Mouse (Mus musculus) 416B (cell line): Measurements from ENCODE around the gene Uqcc1.

Experiments used
- DNase-seq: peaks from one replicate; pipeline ENCODE4 v3.0.0; 2011; ENCODE audit warnings: low read depth

Uqcc1 gene

GRCm38 (mm10) chr2:155814829-155815228, 115.3 kb downstream of the Uqcc1 start:
- DNase-seq: peak; percentile 48

GRCm38 (mm10) chr2:155812637-155813036, 117.5 kb downstream of the Uqcc1 start:
- no peak for DNase-seq

- DNase-seq: peak; percentile 77
Observed at GRCm38 (mm10) chr2:155811821-155812396, 118.2 kb downstream of the Uqcc1 start.

- DNase-seq: peak; percentile 34
Observed at GRCm38 (mm10) chr2:155809620-155810019, 120.5 kb downstream of the Uqcc1 start.

- DNase-seq: no peak
Observed at GRCm38 (mm10) chr2:155807408-155807807, 122.7 kb downstream of the Uqcc1 start.

GRCm38 (mm10) chr2:155806548-155806947, 123.6 kb downstream of the Uqcc1 start:
- DNase-seq: no peak

- DNase-seq: no peak
Observed at GRCm38 (mm10) chr2:155805925-155806255, 124.2 kb downstream of the Uqcc1 start.

- peak; percentile 35 for DNase-seq
Observed at GRCm38 (mm10) chr2:155805231-155805924, 124.7 kb downstream of the Uqcc1 start.

- no peak for DNase-seq
Observed at GRCm38 (mm10) chr2:155804053-155804452, 126.1 kb downstream of the Uqcc1 start.

GRCm38 (mm10) chr2:155802761-155803160, 127.3 kb downstream of the Uqcc1 start:
- peak; percentile 74 for DNase-seq

- no peak for DNase-seq
Observed at GRCm38 (mm10) chr2:155798613-155799012, 131.5 kb downstream of the Uqcc1 start.
